ENCODE assay signal across 17 mouse cellular contexts in the genomic region with DNA sequence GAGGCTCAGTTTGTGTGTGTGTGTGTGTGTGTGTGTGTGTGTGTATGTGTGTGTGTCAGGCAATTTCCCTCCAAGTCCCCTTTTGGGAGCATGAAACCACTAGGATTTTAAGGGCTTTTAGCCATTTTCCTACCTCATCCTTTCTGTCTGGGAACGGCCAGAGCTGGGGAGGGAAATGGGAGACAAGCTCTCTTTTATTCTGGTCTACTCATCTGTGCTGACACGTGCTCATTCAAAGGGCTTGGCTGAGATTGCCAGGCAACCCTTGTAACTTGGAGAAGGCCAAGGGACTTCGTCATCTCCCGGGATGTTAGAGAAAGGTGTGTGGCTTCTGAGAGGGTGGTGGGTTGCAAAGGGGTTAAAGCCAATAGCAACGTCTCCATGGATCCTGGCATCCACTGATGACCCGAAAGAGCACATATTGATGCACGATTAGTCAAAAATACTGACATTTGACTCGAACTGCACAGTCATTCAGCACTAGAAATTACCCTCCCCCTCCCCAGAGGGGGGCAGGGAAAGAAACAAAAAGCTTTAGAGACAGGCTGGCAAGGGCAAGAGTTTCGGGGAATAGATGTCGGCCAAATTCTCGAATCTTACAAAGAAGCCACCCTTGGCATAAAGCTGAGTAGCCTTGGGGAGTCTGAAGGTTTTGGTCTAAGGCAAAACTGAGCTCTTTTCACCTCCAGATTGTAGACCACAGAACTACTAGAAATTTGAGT. TPM values are rescaled to one million over a fixed set of nuclear protein-coding genes. Genes with fewer than 3 reads are reported as not detected.
A peak's percentile ranks its signal among the peaks of the same experiment; 100 is the strongest.
DNase-seq lines count a peak whose midpoint lies in the region; ATAC-seq lines count a peak whose summit lies in the region.
"Had no signal": no experiment of that assay in that cellular context is flagged by ENCODE, and none has a peak within 500 bp of the region (broad histone marks: within the 10 kb centered on the region; RNA-seq: fewer than 3 reads in every experiment).

No protein-coding gene starts in this region.

- H3K4me1 ChIP-seq in forebrain, embryonic 15.5 days: peaks cover 23% of the 10 kb centered on the region
- H3K4me1 ChIP-seq: heart, embryonic 15.5 days; intestine, embryonic 15.5 days; neural tube, embryonic 12.5 days; stomach, embryonic 15.5 days had no signal

- peaks cover 5% of the 10 kb centered on the region; the same call in 1 of the 2 replicates for H3K36me3 ChIP-seq in forebrain, embryonic 15.5 days
- H3K36me3 ChIP-seq: heart, embryonic 15.5 days; intestine, embryonic 15.5 days; neural tube, embryonic 12.5 days; stomach, embryonic 15.5 days had no signal

- H3K4me2 ChIP-seq in forebrain, embryonic 15.5 days (replicated peaks): 0 out of 2 replicates have a peak overlapping the region, but pooled peaks have one; percentile 7
- H3K4me2 ChIP-seq: heart, embryonic 15.5 days; intestine, embryonic 15.5 days; neural tube, embryonic 12.5 days; stomach, embryonic 15.5 days had no signal

- peak overlapping the region; percentile 48 for H3K27ac ChIP-seq in forebrain, embryonic 15.5 days (replicated peaks)
- H3K27ac ChIP-seq: gastrocnemius, adult 2 months; heart, embryonic 15.5 days; intestine, embryonic 15.5 days; neural tube, embryonic 12.5 days; stomach, embryonic 15.5 days had no signal

- no peaks in the 10 kb centered on the region for H3K27me3 ChIP-seq in forebrain, embryonic 15.5 days
- H3K27me3 ChIP-seq: heart, embryonic 15.5 days; intestine, embryonic 15.5 days; neural tube, embryonic 12.5 days; stomach, embryonic 15.5 days had no signal

- WGBS in forebrain, embryonic 15.5 days: 12% methylated on average over 11 of the region's 11 CpGs

- ATAC-seq in forebrain, embryonic 15.5 days (replicated peaks): peak; percentile 75
- ATAC-seq: intestine, embryonic 15.5 days had no signal

- intact Hi-C loops in heart, postnatal 14 days (cut with DNase I): no loop called here

- no peaks in the 10 kb centered on the region for H3K9me3 ChIP-seq in forebrain, embryonic 15.5 days
- H3K9me3 ChIP-seq: heart, embryonic 15.5 days; intestine, embryonic 15.5 days; neural tube, embryonic 12.5 days; stomach, embryonic 15.5 days had no signal

- DNase-seq in heart, adult 11 months: peak; percentile 61
- no peak for DNase-seq in heart, postnatal 14 days
- peak; percentile 84 for DNase-seq in Muller cell, postnatal 12 days (ENCODE audit: inconsistent ontology term)
- peak; percentile 37 to 57 for DNase-seq in layer of hippocampus, postnatal 10 days (ENCODE audit: low spot score in 2 of 2)
- no peak for DNase-seq in c-Kit-positive CD71-positive TER-119-positive erythroid progenitor cells, embryonic 14.5 days (ENCODE audit: low spot score)
- DNase-seq in spleen, adult 12 weeks (ENCODE audit: low spot score): no peak
- DNase-seq: gastrocnemius, adult 2 months; kidney, postnatal 36 days; right cerebral cortex, postnatal 25 days; thymus, postnatal 36 days had no signal

- no peak overlapping the region for H3K4me3 ChIP-seq in forebrain, embryonic 15.5 days
- H3K4me3 ChIP-seq: gastrocnemius, adult 2 months; heart, embryonic 15.5 days; intestine, embryonic 15.5 days; neural tube, embryonic 12.5 days; stomach, embryonic 15.5 days had no signal

- no peak overlapping the region for H3K9ac ChIP-seq in forebrain, embryonic 15.5 days (replicated peaks)
- H3K9ac ChIP-seq: heart, embryonic 15.5 days; intestine, embryonic 15.5 days; neural tube, embryonic 12.5 days; stomach, embryonic 15.5 days had no signal

RNA-seq across cellular contexts. Expression of gene Ttc9, which starts 11.5 kb away (rescaled TPM):
- total RNA-seq in heart, postnatal 14 days (2021): 1 to 10 TPM; 3.2 to 3.5 TPM
- 17.5 and 18.7 TPM in 2 replicates for polyA plus RNA-seq in forebrain, embryonic 15.5 days (2015; fragmentation: Nextera tagmentation; extraction: Ambion mirVana)
- total RNA-seq in layer of hippocampus, postnatal 10 days (2021): 10 to 100 TPM; 65.3 to 65.5 TPM
- total RNA-seq: CH12.LX; megakaryocyte progenitor cell, adult 5-6 weeks had no signal

RNA-seq across cellular contexts. Expression of gene Med6, which starts 47.7 kb away (rescaled TPM):
- total RNA-seq in heart, postnatal 14 days (2021): 10 to 100 TPM; 13.6 to 15.9 TPM
- polyA plus RNA-seq in forebrain, embryonic 15.5 days (2015; fragmentation: Nextera tagmentation; extraction: Ambion mirVana): 51.4 and 54.8 TPM in 2 replicates
- 10 to 100 TPM; 25.1 to 26.2 TPM for total RNA-seq in layer of hippocampus, postnatal 10 days (2021)

Comparison
In these comparisons a context has a peak if more than half of its experiments do, and no peak if none do; other contexts are left out.
1. DNase-seq: peak in heart, adult 11 months (single experiment), Muller cell, postnatal 12 days (single experiment) and layer of hippocampus, postnatal 10 days (2 of 2); none in heart, postnatal 14 days (0 of 2), c-Kit-positive CD71-positive TER-119-positive erythroid progenitor cells, embryonic 14.5 days (single experiment) and spleen, adult 12 weeks (single experiment).
2. RNA of gene Ttc9, which starts 11.5 kb away (total RNA-seq): 65.3 to 65.5 TPM in layer of hippocampus, postnatal 10 days; 3.2 to 3.5 TPM in heart, postnatal 14 days; every median in the first group is over 10 times any median in the second.